Mouse (Mus musculus) lung, adult 2 months (tissue): ENCODE measurements around the gene 1810037I17Rik. TPM values are rescaled to one million over a fixed set of nuclear protein-coding genes. Genes with fewer than 3 reads are reported as not detected.

Source experiments
- DNase-seq: peaks from one replicate; pipeline ENCODE4 v3.0.0; 2022
- H3K4me1 ChIP-seq: fragments of 200-500 bp; 2 replicates; pipeline ENCODE4 v1.6.1; 2011; ENCODE audit warnings: low read length; ENCODE audit not compliant: control insufficient read depth, insufficient read depth
- H3K4me3 ChIP-seq: fragments of 200-500 bp; replicated peaks from 2 replicates; pipeline ENCODE3; 2011; ENCODE audit warnings: low read depth, mild to moderate bottlenecking, control low read depth, low read length; ENCODE audit errors: extremely low read depth
- CTCF ChIP-seq: fragments of 200-500 bp; IDR thresholded peaks from 2 replicates; pipeline ENCODE4 v1.5.1; 2011; ENCODE audit warnings: mild to moderate bottlenecking, low read length, control low read depth; ENCODE audit not compliant: insufficient read depth
- POLR2A ChIP-seq: fragments of 200-500 bp; IDR thresholded peaks from 2 replicates; pipeline ENCODE4 v1.6.1; 2011; ENCODE audit warnings: low read depth, mild to moderate bottlenecking, control low read depth, low read length, borderline replicate concordance; ENCODE audit errors: extremely low read depth
- WGBS: fragments of 180-500 bp; shearing (Covaris S2); methylation state at CpG from one replicate; pipeline ENCODE4 v1.1.7; 2018; 5-methylcytosine and 5-hydroxymethylcytosine counted together
- polyA plus RNA-seq: library from polyadenylated mRNA; depleted of rRNA; stranded (reverse); fragments of >200 nt; gene quantifications from 2 replicates; pipeline ENCODE4 v1.2.3, GENCODE M21; 2012; rRNA removed

The 1810037I17Rik gene
- polyA plus RNA-seq, 1 experiment, result 56.6 TPM

DNA sequence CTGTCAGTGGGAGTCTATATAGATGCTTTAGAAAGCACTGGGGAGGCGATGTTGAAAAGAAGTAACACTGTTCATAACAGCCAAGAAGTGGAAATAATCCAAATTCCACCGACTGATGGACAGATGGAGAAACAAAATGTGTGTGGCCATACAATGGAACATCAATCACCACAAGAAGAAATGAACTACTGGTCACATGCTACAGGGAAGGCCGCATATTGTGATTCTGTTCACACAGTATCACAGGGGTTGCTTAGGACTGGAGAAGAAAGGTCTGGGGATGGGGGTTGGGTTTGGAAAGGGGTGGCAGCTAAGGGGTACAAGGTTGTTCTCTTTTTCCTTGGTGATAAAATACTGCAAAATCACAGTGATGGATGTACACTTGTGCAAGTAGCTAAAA, 50.8 kb downstream of the 1810037I17Rik start:
- Histone ChIP-seq H3K4me3 (no peak overlapping the region), H3K4me1 (no peaks in the 10 kb centered on the region)
- TF ChIP-seq CTCF, result no peak
- no peak for TF ChIP-seq POLR2A
- no peak for DNase-seq
- whole genome bisulfite sequencing, result 61% methylated on average over 3 of the region's 3 CpGs

DNA sequence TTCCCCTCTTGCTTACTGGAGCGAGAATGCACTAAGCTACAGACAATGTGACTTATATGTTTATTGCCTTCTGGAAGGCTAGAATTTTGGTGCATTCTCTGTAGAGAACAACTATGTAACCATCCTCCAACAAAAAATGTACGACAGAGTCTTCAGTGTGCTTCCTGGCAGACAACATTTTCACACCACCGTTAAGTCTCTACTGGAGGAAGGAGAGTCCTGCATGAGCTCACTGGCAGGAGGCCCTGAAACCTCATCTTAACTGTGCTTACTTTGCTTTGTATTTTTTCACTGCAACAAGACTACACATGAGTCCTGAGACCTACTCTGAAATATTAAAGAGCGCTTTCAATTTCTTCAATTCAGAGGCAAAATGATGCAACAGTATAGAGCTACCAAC, 51.4 kb downstream of the 1810037I17Rik start:
- no peak for DNase-seq
- TF ChIP-seq CTCF (no peak), POLR2A (no peak)
- Histone ChIP-seq H3K4me1 (no peaks in the 10 kb centered on the region), H3K4me3 (no peak overlapping the region)
- WGBS, result 66% methylated on average over 4 of the region's 4 CpGs

Other genes starting within 250 kb of the 1810037I17Rik start
- 24.4 and 35.5 TPM in 2 replicates for gene Pde5a, start 195.3 kb upstream of the 1810037I17Rik start, polyA plus RNA-seq
- 0.20 TPM in 1 of 2 replicates, not detected in the other for gene Fabp2, start 29.1 kb upstream of the 1810037I17Rik start, polyA plus RNA-seq
- gene Gm10959, start 4.8 kb upstream of the 1810037I17Rik start, polyA plus RNA-seq, result not detected in 2 replicates
- gene Usp53, start 60.3 kb downstream of the 1810037I17Rik start, polyA plus RNA-seq, result 3.1 and 4.7 TPM in 2 replicates
- 4.3 and 11.6 TPM in 2 replicates for gene Myoz2, start 110.8 kb downstream of the 1810037I17Rik start, polyA plus RNA-seq